Mouse (Mus musculus): ENCODE measurements around the gene Ano6.
"Not testable (repeated sequence)": the region's sequence is repeated elsewhere in the genome, so short reads cannot be mapped to it uniquely, and the experiment has no call there.

The Ano6 gene

GRCm38 (mm10) chr15:95828018-95828646 lies 37.5 kb downstream of the Ano6 start:
- DNase-seq (ENCODE audit: low spot score) = not testable (repeated sequence)

DNA sequence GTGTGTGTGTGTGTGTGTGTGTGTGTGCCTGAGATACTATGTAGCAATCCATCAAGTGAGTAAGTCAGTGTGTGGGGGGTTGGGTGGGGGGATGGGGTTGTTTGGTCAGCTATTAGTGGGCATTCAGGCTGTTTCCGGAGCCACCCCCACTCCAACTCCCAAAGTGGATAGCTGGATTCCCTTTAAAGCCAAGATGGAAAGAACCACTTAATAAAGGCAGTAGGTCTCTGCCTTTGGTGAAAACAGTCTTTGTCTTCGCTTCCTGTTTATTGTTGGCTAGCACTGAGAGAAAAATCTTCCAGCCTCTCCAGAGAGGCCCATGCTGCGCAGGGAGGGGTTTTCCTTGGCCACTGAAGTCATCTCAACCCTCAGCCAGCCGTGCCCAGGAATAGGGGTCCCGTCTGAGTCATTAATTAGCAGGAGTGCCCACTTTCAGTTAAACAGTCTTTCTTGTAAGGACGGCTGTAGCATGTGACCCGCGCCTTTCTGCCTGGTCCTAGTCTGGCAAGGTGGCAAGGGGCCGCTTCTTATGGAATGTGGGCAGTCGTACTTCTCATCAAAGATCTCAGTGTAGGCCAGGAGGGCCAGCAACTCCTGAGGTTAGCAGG lies 38.1 kb downstream of the Ano6 start:
- no peak for DNase-seq (ENCODE audit: low spot score)

GRCm38 (mm10) chr15:95829553-95830205 lies 39.0 kb downstream of the Ano6 start:
- DNase-seq (ENCODE audit: low spot score) = no peak

DNA sequence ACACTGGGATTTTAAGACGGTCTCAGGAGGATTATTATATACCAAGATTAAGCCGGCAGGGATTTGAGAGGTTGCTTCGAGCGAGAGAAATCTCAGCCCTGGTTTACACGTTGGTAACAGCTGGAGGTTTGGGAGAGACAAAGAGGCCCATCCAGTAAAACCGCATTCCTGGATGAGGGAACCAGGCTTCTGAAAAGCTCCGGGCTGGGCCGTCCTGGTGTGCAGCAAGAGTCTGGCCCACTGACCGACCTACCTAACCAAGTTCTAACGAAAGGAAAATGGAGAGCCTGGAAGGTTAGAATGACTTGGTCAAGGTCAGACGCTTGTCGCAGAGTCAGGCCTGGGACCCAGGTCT lies 39.5 kb downstream of the Ano6 start:
- DNase-seq (ENCODE audit: low spot score) = no peak

DNA sequence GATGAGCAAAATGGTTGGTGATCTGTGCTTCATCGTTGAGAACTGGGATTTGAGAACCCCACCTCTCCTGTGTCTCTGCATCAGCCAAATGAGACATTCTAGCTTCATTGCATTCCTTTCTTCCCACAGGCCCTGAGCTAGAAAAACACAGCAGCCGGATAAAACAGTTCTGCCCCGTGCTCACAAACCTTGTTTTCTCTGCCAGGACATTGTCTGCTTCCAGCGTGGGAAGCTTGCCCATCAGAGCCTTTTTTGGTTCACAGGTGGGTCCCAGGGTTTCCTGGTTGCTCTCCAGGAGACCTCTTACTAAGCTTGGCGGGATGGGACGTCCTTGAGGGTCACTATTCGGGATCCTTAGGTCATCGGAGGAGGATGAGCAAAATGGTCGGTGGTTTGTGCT lies 42.6 kb downstream of the Ano6 start:
- no peak for DNase-seq (ENCODE audit: low spot score)

- no peak for DNase-seq (ENCODE audit: low spot score)
These were observed 45.4 kb downstream of the Ano6 start for GRCm38 (mm10) chr15:95836077-95836476.

DNA sequence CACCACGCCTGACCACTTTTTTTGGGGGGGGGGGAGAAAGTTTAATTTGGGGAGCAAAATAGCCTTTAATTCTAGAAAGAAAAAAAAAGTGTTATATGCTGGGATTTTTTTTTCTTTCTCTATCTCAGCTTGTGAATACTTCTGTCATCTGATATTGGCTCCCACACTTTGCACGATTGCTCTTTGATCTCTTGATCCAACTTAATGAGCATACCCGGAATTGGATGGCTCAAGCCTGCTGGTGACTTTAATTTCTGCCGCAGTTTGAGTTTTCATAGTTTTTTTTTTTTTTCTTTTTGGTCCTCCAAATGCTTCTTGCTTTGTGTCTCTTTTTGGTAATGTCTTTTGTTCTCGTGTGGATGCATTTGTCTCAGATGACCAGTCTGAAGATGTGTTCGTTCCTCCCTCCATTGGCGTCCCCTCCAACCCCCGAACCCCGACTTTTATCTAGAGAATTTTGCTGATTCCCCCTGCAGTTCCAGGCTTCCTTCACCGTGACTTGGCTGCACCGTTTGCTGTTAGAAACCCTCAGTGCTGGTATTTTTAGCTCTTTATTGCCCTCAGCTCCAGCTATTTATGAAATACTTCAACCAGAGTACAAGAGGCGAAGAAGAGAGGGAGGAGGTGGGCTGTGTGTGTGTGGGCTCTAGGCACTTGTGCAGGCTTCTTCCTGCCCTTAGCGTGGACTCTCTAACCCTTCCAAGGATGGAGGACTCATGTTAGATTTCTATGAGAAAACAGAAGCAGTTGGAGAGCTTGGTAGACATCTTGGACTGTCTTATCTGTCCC lies 46.2 kb downstream of the Ano6 start:
- DNase-seq (ENCODE audit: low spot score) = no peak

- no peak for DNase-seq (ENCODE audit: low spot score)
These were observed 46.9 kb downstream of the Ano6 start for GRCm38 (mm10) chr15:95837570-95837969.

- DNase-seq (ENCODE audit: low spot score) = no peak
These were observed 47.8 kb downstream of the Ano6 start for GRCm38 (mm10) chr15:95838171-95839020.

DNA sequence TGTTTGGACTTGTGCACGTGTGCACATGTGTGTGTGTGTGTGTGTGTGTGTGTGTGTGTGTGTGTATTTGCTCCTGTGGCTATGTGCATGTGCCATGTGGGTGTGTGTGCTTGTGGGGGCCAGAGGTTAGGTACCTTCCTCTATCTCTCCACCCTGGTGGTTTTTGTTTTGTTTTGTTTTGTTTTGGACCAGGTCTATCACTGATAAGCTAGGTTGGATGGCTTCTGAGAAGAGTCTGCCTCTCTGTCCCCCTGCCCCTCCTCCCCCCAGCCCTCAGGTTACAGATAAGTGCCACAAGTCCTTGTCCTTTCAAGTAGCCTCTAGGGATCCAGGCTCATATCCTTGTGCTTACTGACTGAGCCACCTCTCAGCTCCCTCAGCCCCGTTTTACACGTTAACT lies 49.1 kb downstream of the Ano6 start:
- DNase-seq (ENCODE audit: low spot score) = no peak

DNA sequence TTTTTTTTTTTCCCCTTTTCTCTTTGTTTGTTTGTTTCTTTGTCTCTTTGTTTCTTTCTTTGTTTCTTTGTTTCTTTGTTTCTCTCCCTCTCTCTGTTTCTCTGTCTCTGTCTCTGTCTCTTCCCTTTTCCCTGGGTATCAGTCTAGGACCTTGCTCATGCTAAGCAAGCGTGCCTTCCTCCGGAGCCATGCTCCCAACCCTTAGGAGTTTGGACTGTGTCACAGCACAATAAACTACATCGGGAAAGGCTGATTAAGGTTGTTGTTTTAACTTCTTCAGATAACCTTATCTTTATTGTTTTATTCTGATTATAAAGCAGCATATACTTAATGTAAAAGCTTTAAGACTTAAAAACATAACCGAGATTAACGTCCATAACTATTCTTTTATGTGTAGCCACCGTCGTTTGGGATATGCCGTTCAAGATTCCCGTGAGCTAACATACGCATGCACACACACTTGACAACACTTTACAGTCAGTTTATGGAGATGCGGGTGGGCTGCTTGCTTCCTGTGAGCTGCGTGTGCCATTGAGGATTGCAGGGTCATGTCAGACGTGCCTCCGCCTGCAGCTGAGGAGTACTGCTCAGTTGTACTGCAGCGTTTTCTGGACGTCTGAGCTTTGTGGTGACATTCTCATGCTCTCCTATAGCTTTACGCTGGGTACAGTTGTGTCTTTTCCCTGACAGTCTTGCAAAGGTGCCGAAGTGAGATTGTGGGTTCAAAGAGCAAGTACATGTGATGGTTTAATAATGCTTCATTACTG lies 52.7 kb downstream of the Ano6 start:
- no peak for DNase-seq (ENCODE audit: low spot score)

- DNase-seq (ENCODE audit: low spot score) = no peak
These were observed 53.8 kb downstream of the Ano6 start for GRCm38 (mm10) chr15:95844412-95844811.

DNA sequence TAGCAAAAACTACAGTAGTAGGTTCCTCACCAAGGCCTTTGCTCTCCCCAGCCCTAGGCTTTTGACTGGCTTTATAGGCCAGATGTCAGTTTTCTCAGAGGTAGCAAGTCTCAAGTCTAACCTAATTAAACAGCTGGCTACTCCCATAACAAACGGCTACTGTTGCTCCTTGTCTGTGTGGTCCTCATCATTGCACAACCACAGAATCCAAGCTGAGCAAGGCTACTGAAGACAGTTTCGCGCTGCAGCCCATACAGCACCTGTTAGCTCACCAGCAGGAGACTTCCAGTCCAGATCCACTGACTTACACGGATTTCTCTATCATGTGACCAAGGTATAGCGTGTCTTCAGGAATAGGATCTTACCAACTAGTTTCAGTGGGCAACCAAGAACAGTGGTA lies 55.5 kb downstream of the Ano6 start:
- no peak for DNase-seq (ENCODE audit: low spot score)

GRCm38 (mm10) chr15:95848493-95849064 lies 57.9 kb downstream of the Ano6 start:
- no peak for DNase-seq (ENCODE audit: low spot score)

DNA sequence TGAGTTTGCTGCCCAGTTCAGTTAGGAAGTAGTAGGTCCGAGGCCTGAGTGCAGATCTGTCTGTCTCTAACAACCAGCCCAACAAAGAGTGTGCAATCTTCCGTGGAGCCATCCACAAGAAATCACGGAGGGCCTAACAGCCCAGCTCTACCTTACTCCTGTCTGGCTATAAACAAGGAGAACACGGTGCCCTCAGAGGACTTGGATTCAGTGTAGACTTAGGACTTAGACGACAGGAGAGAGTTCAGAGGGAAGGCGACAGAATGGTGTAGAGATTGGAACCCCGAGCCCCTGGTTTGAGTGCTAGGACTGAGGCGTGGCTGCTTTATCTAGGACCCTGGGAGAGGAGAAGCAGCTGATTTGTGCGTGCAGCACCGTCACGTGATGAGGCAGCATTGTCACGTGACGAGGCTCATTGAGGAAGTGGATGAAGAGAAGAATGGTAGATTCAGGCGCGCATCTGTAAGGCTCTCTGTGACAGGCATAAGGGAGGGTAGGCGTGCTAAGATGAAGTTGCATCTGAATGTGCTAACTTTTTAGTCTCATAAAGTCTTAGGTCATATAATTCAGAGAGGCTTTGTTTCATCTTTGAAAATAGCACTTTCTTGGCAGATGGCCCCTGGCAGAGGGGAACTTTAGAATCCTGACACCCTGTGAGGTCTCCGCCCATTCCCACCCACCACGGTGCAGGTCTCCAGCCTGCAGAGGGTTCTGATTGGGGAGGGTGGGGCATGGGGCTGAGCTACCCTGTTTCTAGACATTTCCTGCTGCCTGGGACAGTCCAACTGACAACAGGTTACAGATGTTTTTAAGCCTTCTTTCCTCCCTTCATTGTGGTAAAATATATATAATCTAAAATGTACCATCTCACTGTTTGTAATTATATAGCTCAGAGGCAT lies 59.1 kb downstream of the Ano6 start:
- no peak for DNase-seq (ENCODE audit: low spot score)

- DNase-seq (ENCODE audit: low spot score) = no peak
These were observed 59.9 kb downstream of the Ano6 start for GRCm38 (mm10) chr15:95850546-95850945.

DNA sequence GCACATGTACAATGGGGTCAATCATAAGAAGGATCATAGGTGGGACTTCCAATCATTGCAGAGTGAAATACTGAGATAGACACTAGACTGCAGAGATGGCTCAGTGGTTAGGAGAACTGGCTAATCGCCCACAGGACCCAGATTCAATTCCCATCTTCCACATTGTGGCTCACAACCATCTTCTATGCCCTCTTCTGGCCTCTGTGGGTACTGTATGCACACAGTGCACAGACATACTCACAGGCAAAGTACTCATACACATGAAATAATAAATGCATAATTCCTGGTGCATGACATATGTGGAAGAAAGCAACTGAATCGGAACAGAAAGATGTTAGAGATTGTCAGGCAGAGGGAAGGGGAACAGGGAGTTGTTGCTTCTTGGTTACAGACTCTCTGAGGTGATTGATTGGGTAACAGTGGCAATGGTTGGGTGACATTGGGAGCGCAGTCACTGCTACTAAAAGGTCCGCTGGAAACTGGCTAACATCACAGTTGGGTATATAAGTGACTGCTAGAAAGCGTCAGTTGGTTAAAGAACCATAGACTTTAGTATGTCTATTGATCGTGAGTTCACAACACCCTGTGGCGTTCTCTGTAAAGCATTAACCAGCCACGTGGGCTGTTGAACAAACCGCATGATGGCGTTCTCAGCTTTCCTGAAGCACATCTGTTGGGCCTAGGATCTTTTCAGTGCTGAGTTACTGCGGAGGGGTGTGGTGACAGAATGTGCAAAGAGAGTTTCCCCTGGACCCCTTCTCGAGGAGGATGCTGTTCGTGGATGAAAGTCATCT lies 64.6 kb downstream of the Ano6 start:
- DNase-seq (ENCODE audit: low spot score) = no peak

- no peak for DNase-seq (ENCODE audit: low spot score)
These were observed 65.3 kb downstream of the Ano6 start for GRCm38 (mm10) chr15:95855953-95856352.

Data from ovary, adult 18-20 months (tissue).